Mouse (Mus musculus): ENCODE measurements around the gene Msl1. TPM values are rescaled to one million over a fixed set of nuclear protein-coding genes. Genes with fewer than 3 reads are reported as not detected.
"Not testable (repeated sequence)": the region's sequence is repeated elsewhere in the genome, so short reads cannot be mapped to it uniquely, and the experiment has no call there.

Msl1 gene
- polyA plus RNA-seq, 1 experiment from 2014 or later = 28.0 TPM

- H3K27me3 ChIP-seq (ENCODE audit: control insufficient read depth, insufficient read depth, low read length) = no peaks in the 10 kb centered on the region
- H3K36me3 ChIP-seq (ENCODE audit: control insufficient read depth, insufficient read depth, low read length) = 0 out of 2 replicates have a peak, but pooled peaks cover 2% of the 10 kb centered on the region
- H3K4me1 ChIP-seq (replicated peaks; ENCODE audit: control insufficient read depth, insufficient read depth, low read length) = 0 out of 2 replicates have a peak, but pooled peaks cover 2% of the 10 kb centered on the region
- DNase-seq (ENCODE audit: low spot score) (no peak), ATAC-seq (ENCODE audit: low FRiP score) (no peak)
- H3K4me2 ChIP-seq (replicated peaks; ENCODE audit: low read depth, low read length) = peak overlapping the region; percentile 82
- peak overlapping the region; percentile 96; the same call in 1 of the 2 replicates for H3K9ac ChIP-seq (ENCODE audit: low read depth, low read length)
- 84% methylated on average over 7 of the region's 7 CpGs for WGBS
- H3K4me3 ChIP-seq (ENCODE audit: low read depth, low read length) = peak overlapping the region; percentile 92
- no peaks in the 10 kb centered on the region for H3K9me3 ChIP-seq (ENCODE audit: control insufficient read depth, low read length)
- no peak overlapping the region for H3K27ac ChIP-seq (ENCODE audit: low read depth, low read length)
Observed at GRCm38 (mm10) chr11:98810686-98811085, 15.4 kb downstream of the Msl1 start.

- Histone ChIP-seq H3K9ac (ENCODE audit: low read depth, low read length) (no peak overlapping the region), H3K27me3 (ENCODE audit: control insufficient read depth, insufficient read depth, low read length) (no peaks in the 10 kb centered on the region), H3K4me2 (replicated peaks; ENCODE audit: low read depth, low read length) (no peak overlapping the region), H3K36me3 (ENCODE audit: control insufficient read depth, insufficient read depth, low read length) (peaks cover 22% of the 10 kb centered on the region), H3K4me3 (ENCODE audit: low read depth, low read length) (no peak overlapping the region), H3K27ac (ENCODE audit: low read depth, low read length) (no peak overlapping the region), H3K4me1 (replicated peaks; ENCODE audit: control insufficient read depth, insufficient read depth, low read length) (no peaks in the 10 kb centered on the region), H3K9me3 (ENCODE audit: control insufficient read depth, low read length) (no peaks in the 10 kb centered on the region)
- no peak for DNase-seq (ENCODE audit: low spot score)
- WGBS = 96% methylated on average over 1 of the region's 1 CpGs
- ATAC-seq (ENCODE audit: low FRiP score) = no peak
Observed at GRCm38 (mm10) chr11:98816706-98817239, 21.5 kb downstream of the Msl1 start.

GRCm38 (mm10) chr11:98820968-98821367 lies 25.7 kb downstream of the Msl1 start:
- WGBS = 93% methylated on average over 5 of the region's 5 CpGs
- Histone ChIP-seq H3K4me2 (replicated peaks; ENCODE audit: low read depth, low read length) (no peak overlapping the region), H3K9ac (ENCODE audit: low read depth, low read length) (no peak overlapping the region), H3K4me3 (ENCODE audit: low read depth, low read length) (no peak overlapping the region), H3K36me3 (ENCODE audit: control insufficient read depth, insufficient read depth, low read length) (peaks cover 32% of the 10 kb centered on the region), H3K27ac (ENCODE audit: low read depth, low read length) (no peak overlapping the region), H3K27me3 (ENCODE audit: control insufficient read depth, insufficient read depth, low read length) (no peaks in the 10 kb centered on the region), H3K4me1 (replicated peaks; ENCODE audit: control insufficient read depth, insufficient read depth, low read length) (no peaks in the 10 kb centered on the region), H3K9me3 (ENCODE audit: control insufficient read depth, low read length) (no peaks in the 10 kb centered on the region)
- DNase-seq (ENCODE audit: low spot score) = no peak
- no peak for ATAC-seq (ENCODE audit: low FRiP score)

GRCm38 (mm10) chr11:98826071-98826470 lies 30.8 kb downstream of the Msl1 start:
- H3K27ac ChIP-seq (ENCODE audit: low read depth, low read length); H3K27me3 ChIP-seq (ENCODE audit: control insufficient read depth, insufficient read depth, low read length); H3K9ac ChIP-seq (ENCODE audit: low read depth, low read length); H3K4me3 ChIP-seq (ENCODE audit: low read depth, low read length); H3K9me3 ChIP-seq (ENCODE audit: control insufficient read depth, low read length); H3K4me1 ChIP-seq (replicated peaks; ENCODE audit: control insufficient read depth, insufficient read depth, low read length); ATAC-seq (ENCODE audit: low FRiP score); DNase-seq (ENCODE audit: low spot score); H3K4me2 ChIP-seq (replicated peaks; ENCODE audit: low read depth, low read length): not testable (repeated sequence)
- peaks cover 37% of the 10 kb centered on the region for H3K36me3 ChIP-seq (ENCODE audit: control insufficient read depth, insufficient read depth, low read length)
- WGBS = 100% methylated on average over 2 of the region's 2 CpGs

- H3K27me3 ChIP-seq (ENCODE audit: control insufficient read depth, insufficient read depth, low read length) = no peaks in the 10 kb centered on the region
- DNase-seq (ENCODE audit: low spot score) (no peak), ATAC-seq (ENCODE audit: low FRiP score) (no peak)
- no peaks in the 10 kb centered on the region for H3K4me1 ChIP-seq (replicated peaks; ENCODE audit: control insufficient read depth, insufficient read depth, low read length)
- peaks cover 30% of the 10 kb centered on the region for H3K36me3 ChIP-seq (ENCODE audit: control insufficient read depth, insufficient read depth, low read length)
- no peaks in the 10 kb centered on the region for H3K9me3 ChIP-seq (ENCODE audit: control insufficient read depth, low read length)
- H3K9ac ChIP-seq (ENCODE audit: low read depth, low read length) = no peak overlapping the region
- no peak overlapping the region for H3K27ac ChIP-seq (ENCODE audit: low read depth, low read length)
- no peak overlapping the region for H3K4me3 ChIP-seq (ENCODE audit: low read depth, low read length)
- no peak overlapping the region for H3K4me2 ChIP-seq (replicated peaks; ENCODE audit: low read depth, low read length)
- 93% methylated on average over 2 of the region's 2 CpGs for WGBS
Observed at GRCm38 (mm10) chr11:98827877-98828276, 32.6 kb downstream of the Msl1 start.

GRCm38 (mm10) chr11:98829091-98829775 lies 33.9 kb downstream of the Msl1 start:
- no peak for ATAC-seq (ENCODE audit: low FRiP score)
- H3K36me3 ChIP-seq (ENCODE audit: control insufficient read depth, insufficient read depth, low read length) = peaks cover 29% of the 10 kb centered on the region
- no peaks in the 10 kb centered on the region for H3K27me3 ChIP-seq (ENCODE audit: control insufficient read depth, insufficient read depth, low read length)
- 79% methylated on average over 12 of the region's 12 CpGs for WGBS
- no peak overlapping the region for H3K4me3 ChIP-seq (ENCODE audit: low read depth, low read length)
- peak; percentile 63 for DNase-seq (ENCODE audit: low spot score)
- H3K4me2 ChIP-seq (replicated peaks; ENCODE audit: low read depth, low read length) = no peak overlapping the region
- H3K27ac ChIP-seq (ENCODE audit: low read depth, low read length) = no peak overlapping the region
- H3K4me1 ChIP-seq (replicated peaks; ENCODE audit: control insufficient read depth, insufficient read depth, low read length) = no peaks in the 10 kb centered on the region
- H3K9ac ChIP-seq (ENCODE audit: low read depth, low read length) = no peak overlapping the region
- no peaks in the 10 kb centered on the region for H3K9me3 ChIP-seq (ENCODE audit: control insufficient read depth, low read length)

DNA sequence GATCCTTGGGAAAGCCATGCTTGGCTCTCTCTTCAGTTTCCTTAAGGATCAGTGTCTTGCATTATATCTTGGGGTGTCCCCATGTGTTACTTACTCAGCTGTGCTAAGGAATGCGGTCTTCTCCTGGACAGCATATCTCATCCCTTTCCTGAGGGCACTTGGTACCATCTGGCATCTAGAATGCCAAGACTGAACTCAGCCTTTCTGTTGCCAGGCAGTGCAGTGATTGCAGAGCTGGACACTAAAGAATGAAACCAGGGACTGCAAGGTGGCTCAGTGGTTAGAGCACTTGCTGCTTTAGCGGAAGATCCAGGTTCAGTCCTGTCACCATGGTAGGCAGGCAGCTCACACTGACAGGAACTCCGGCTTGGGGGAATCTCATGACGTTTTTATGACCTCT lies 34.6 kb downstream of the Msl1 start:
- peaks cover 29% of the 10 kb centered on the region for H3K36me3 ChIP-seq (ENCODE audit: control insufficient read depth, insufficient read depth, low read length)
- H3K27ac ChIP-seq (ENCODE audit: low read depth, low read length) = no peak overlapping the region
- no peaks in the 10 kb centered on the region for H3K9me3 ChIP-seq (ENCODE audit: control insufficient read depth, low read length)
- no peak overlapping the region for H3K4me3 ChIP-seq (ENCODE audit: low read depth, low read length)
- DNase-seq (ENCODE audit: low spot score) (no peak), ATAC-seq (ENCODE audit: low FRiP score) (no peak)
- no peak overlapping the region for H3K9ac ChIP-seq (ENCODE audit: low read depth, low read length)
- H3K4me1 ChIP-seq (replicated peaks; ENCODE audit: control insufficient read depth, insufficient read depth, low read length) = no peaks in the 10 kb centered on the region
- no peaks in the 10 kb centered on the region for H3K27me3 ChIP-seq (ENCODE audit: control insufficient read depth, insufficient read depth, low read length)
- no peak overlapping the region for H3K4me2 ChIP-seq (replicated peaks; ENCODE audit: low read depth, low read length)
- WGBS = 78% methylated on average over 4 of the region's 4 CpGs

- DNase-seq (ENCODE audit: low spot score) (no peak), ATAC-seq (ENCODE audit: low FRiP score) (no peak)
- peaks cover 8% of the 10 kb centered on the region; the same call in 1 of the 2 replicates for H3K27me3 ChIP-seq (ENCODE audit: control insufficient read depth, insufficient read depth, low read length)
- H3K4me2 ChIP-seq (replicated peaks; ENCODE audit: low read depth, low read length) = no peak overlapping the region
- no peak overlapping the region for H3K4me3 ChIP-seq (ENCODE audit: low read depth, low read length)
- H3K9ac ChIP-seq (ENCODE audit: low read depth, low read length) = no peak overlapping the region
- H3K9me3 ChIP-seq (ENCODE audit: control insufficient read depth, low read length) = no peaks in the 10 kb centered on the region
- H3K36me3 ChIP-seq (ENCODE audit: control insufficient read depth, insufficient read depth, low read length) = peaks cover 10% of the 10 kb centered on the region
- WGBS = 45% methylated on average over 5 of the region's 5 CpGs
- H3K4me1 ChIP-seq (replicated peaks; ENCODE audit: control insufficient read depth, insufficient read depth, low read length) = no peaks in the 10 kb centered on the region
- no peak overlapping the region for H3K27ac ChIP-seq (ENCODE audit: low read depth, low read length)
Observed at GRCm38 (mm10) chr11:98835296-98835695, 40.0 kb downstream of the Msl1 start.

DNA sequence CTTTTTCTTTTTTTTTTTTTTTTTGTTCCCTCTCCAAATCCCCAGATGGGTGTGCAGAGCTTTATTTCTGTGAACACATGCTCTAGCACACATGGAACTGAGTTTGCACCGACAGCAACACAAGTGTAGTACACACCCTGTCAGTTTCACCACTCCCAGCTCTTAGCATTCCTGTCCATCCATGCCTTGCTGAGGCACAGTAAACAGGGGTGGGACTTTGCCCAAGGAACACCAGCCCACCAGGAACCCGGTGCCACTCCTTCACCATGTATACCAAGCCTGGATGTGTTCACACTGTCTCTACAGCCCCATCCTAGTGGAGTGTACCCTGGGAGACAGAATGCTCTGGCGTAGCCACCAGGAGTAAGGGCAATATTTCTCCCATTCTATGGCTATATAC lies 40.4 kb downstream of the Msl1 start:
- Histone ChIP-seq H3K4me1 (replicated peaks; ENCODE audit: control insufficient read depth, insufficient read depth, low read length) (no peaks in the 10 kb centered on the region), H3K9me3 (ENCODE audit: control insufficient read depth, low read length) (no peaks in the 10 kb centered on the region), H3K27me3 (ENCODE audit: control insufficient read depth, insufficient read depth, low read length) (peaks cover 8% of the 10 kb centered on the region; the same call in 1 of the 2 replicates), H3K36me3 (ENCODE audit: control insufficient read depth, insufficient read depth, low read length) (peaks cover 10% of the 10 kb centered on the region), H3K4me3 (ENCODE audit: low read depth, low read length) (no peak overlapping the region), H3K4me2 (replicated peaks; ENCODE audit: low read depth, low read length) (no peak overlapping the region), H3K27ac (ENCODE audit: low read depth, low read length) (no peak overlapping the region), H3K9ac (ENCODE audit: low read depth, low read length) (no peak overlapping the region)
- ATAC-seq (ENCODE audit: low FRiP score) (no peak), DNase-seq (ENCODE audit: low spot score) (no peak)
- WGBS = 71% methylated on average over 3 of the region's 3 CpGs

Data from hindbrain, embryonic 11.5 days (tissue).